In genomic region chr2:138084564-138085283, GRCm38 (mm10) we compare ENCODE assay signal across 24 mouse cellular contexts.
"Had no signal": no experiment of that assay in that cellular context is flagged by ENCODE, and none has a peak within 500 bp of the region (broad histone marks: within the 10 kb centered on the region; RNA-seq: fewer than 3 reads in every experiment).

No protein-coding gene starts in this region.

- DNase-seq: gastrocnemius, adult 2 months; gastrocnemius, postnatal 10 days; gastrocnemius, postnatal 25 days; heart, adult 18-20 months; heart, postnatal 10 days; heart, postnatal 4 days; kidney, adult 18-20 months; kidney, adult 8-10 months; kidney, postnatal 10 days; kidney, postnatal 25 days; kidney, postnatal 4 days; liver had no signal

- H3K9me3 ChIP-seq: heart, embryonic 10.5 days; heart, embryonic 12.5 days; hindbrain, embryonic 10.5 days; hindbrain, embryonic 12.5 days; intestine, embryonic 15.5 days; limb, embryonic 10.5 days; limb, embryonic 12.5 days had no signal

- H3K9ac ChIP-seq: heart, embryonic 12.5 days; hindbrain, embryonic 12.5 days; hindbrain, embryonic 14.5 days; intestine, embryonic 15.5 days; limb, embryonic 12.5 days had no signal

- ATAC-seq: hindbrain, embryonic 16.5 days; inflammation-experienced regulatory T-cells, adult 6 months; intestine, embryonic 15.5 days; intestine, postnatal 0 days had no signal

- H3K4me3 ChIP-seq: gastrocnemius, adult 2 months; heart, embryonic 10.5 days; heart, embryonic 12.5 days; hindbrain, embryonic 10.5 days; hindbrain, embryonic 12.5 days; intestine, embryonic 15.5 days; limb, embryonic 10.5 days; limb, embryonic 12.5 days had no signal

- H3K36me3 ChIP-seq: heart, embryonic 10.5 days; heart, embryonic 12.5 days; hindbrain, embryonic 10.5 days; hindbrain, embryonic 12.5 days; intestine, embryonic 15.5 days; limb, embryonic 10.5 days; limb, embryonic 12.5 days had no signal

- H3K4me1 ChIP-seq: heart, embryonic 10.5 days; heart, embryonic 12.5 days; hindbrain, embryonic 10.5 days; hindbrain, embryonic 12.5 days; intestine, embryonic 15.5 days; limb, embryonic 10.5 days; limb, embryonic 12.5 days had no signal

- H3K27me3 ChIP-seq: heart, embryonic 12.5 days; hindbrain, embryonic 12.5 days; intestine, embryonic 15.5 days; limb, embryonic 12.5 days had no signal

- H3K27ac ChIP-seq: gastrocnemius, adult 2 months; heart, embryonic 10.5 days; hindbrain, embryonic 10.5 days; hindbrain, embryonic 12.5 days; hindbrain, embryonic 14.5 days; intestine, embryonic 15.5 days; limb, embryonic 10.5 days; limb, embryonic 12.5 days had no signal

- H3K4me2 ChIP-seq: heart, embryonic 12.5 days; hindbrain, embryonic 12.5 days; hindbrain, embryonic 14.5 days; intestine, embryonic 15.5 days; limb, embryonic 12.5 days; liver, embryonic 11.5 days had no signal
